16 mouse cellular contexts compared by ENCODE assay signal in genomic region chr19:17784401-17785192, GRCm38 (mm10). TPM values are rescaled to one million over a fixed set of nuclear protein-coding genes. Genes with fewer than 3 reads are reported as not detected.
"Had no signal": no experiment of that assay in that cellular context is flagged by ENCODE, and none has a peak within 500 bp of the region (broad histone marks: within the 10 kb centered on the region; RNA-seq: fewer than 3 reads in every experiment).

No protein-coding gene starts in this region.

- DNase-seq: lung, adult 18-20 months; lung, embryonic 14.5 days; lung, postnatal 10 days; lung, postnatal 4 days; midbrain, embryonic 14.5 days; retina, postnatal 1 day; right cerebral cortex, adult 18-20 months; right cerebral cortex, postnatal 25 days; right cerebral cortex, postnatal 4 days; spleen, adult 18-20 months; thymus, adult 2 months; thymus, postnatal 25 days; thymus, postnatal 4 days had no signal

RNA-seq across cellular contexts. Expression of gene Pcsk5, which starts 52.8 kb away (rescaled TPM):
- total RNA-seq: megakaryocyte, adult 5-6 weeks; megakaryocyte-erythroid progenitor cell, adult 5-6 weeks had no signal
- polyA plus RNA-seq: myocyte had no signal
